Comparison of ENCODE assay signal across 9 mouse cellular contexts in genomic region chr2:25111184-25111791, GRCm38 (mm10). TPM values are rescaled to one million over a fixed set of nuclear protein-coding genes. Genes with fewer than 3 reads are reported as not detected.
DNase-seq lines count a peak whose midpoint lies in the region; ATAC-seq and TF ChIP-seq lines count a peak whose summit lies in the region.
"Had no signal": no experiment of that assay in that cellular context is flagged by ENCODE, and none has a peak within 500 bp of the region (broad histone marks: within the 10 kb centered on the region; RNA-seq: fewer than 3 reads in every experiment).

No protein-coding gene starts in this region.

- no peak overlapping the region for H3K4me3 ChIP-seq in layer of hippocampus, adult 2 months
- no peak overlapping the region for H3K4me3 ChIP-seq in intestine, embryonic 15.5 days (replicated peaks)
- no peak overlapping the region for H3K4me3 ChIP-seq in forebrain, embryonic 16.5 days (replicated peaks; ENCODE audit: low read length)
- H3K4me3 ChIP-seq: limb, embryonic 15.5 days had no signal

- 0 out of 2 replicates have a peak, but pooled peaks cover 4% of the 10 kb centered on the region for H3K4me1 ChIP-seq in intestine, embryonic 15.5 days (replicated peaks)
- 0 out of 2 replicates have a peak, but pooled peaks cover 3% of the 10 kb centered on the region for H3K4me1 ChIP-seq in forebrain, embryonic 16.5 days (replicated peaks; ENCODE audit: control insufficient read depth, insufficient read depth, low read length)
- H3K4me1 ChIP-seq: limb, embryonic 15.5 days had no signal

- DNase-seq in layer of hippocampus, adult 2 months (ENCODE audit: low spot score in 2 of 2) = no peak
- DNase-seq in layer of hippocampus, adult 8-10 months (ENCODE audit: low spot score in 2 of 2) = no peak
- peak; percentile 37 for DNase-seq in c-Kit-positive CD71-positive TER-119-positive erythroid progenitor cells, embryonic 14.5 days (ENCODE audit: low spot score)
- DNase-seq in lung, postnatal 14 days = peak; percentile 68
- no peak for DNase-seq in frontal cortex, postnatal 36 days (ENCODE audit: low spot score in 2 of 2)

- H3K27me3 ChIP-seq in intestine, embryonic 15.5 days (replicated peaks) = no peaks in the 10 kb centered on the region
- no peaks in the 10 kb centered on the region for H3K27me3 ChIP-seq in forebrain, embryonic 16.5 days (replicated peaks; ENCODE audit: control insufficient read depth, insufficient read depth, low read length)
- H3K27me3 ChIP-seq: limb, embryonic 15.5 days had no signal

- H3K4me2 ChIP-seq in intestine, embryonic 15.5 days (replicated peaks) = no peak overlapping the region
- no peak overlapping the region for H3K4me2 ChIP-seq in forebrain, embryonic 16.5 days (ENCODE audit: low read length)
- H3K4me2 ChIP-seq: limb, embryonic 15.5 days had no signal

- H3K9me3 ChIP-seq in intestine, embryonic 15.5 days = no peaks in the 10 kb centered on the region
- no peaks in the 10 kb centered on the region for H3K9me3 ChIP-seq in forebrain, embryonic 16.5 days (ENCODE audit: control insufficient read depth, low read length)
- H3K9me3 ChIP-seq: limb, embryonic 15.5 days had no signal

- WGBS in intestine, embryonic 15.5 days = 60% methylated on average over 9 of the region's 9 CpGs
- 58% methylated on average over 9 of the region's 9 CpGs for WGBS in forebrain, embryonic 16.5 days

- no peak for TF ChIP-seq CTCF in layer of hippocampus, adult 2 months (conservative IDR thresholded peaks at IDR 0.05)

- peak; percentile 53 for ATAC-seq in intestine, embryonic 15.5 days
- no peak for ATAC-seq in cerebellum, adult (ENCODE audit: insufficient number of reproducible peaks, low FRiP score, low TSS enrichment)
- ATAC-seq in forebrain, embryonic 16.5 days = no peak

- H3K9ac ChIP-seq in intestine, embryonic 15.5 days = no peak overlapping the region
- H3K9ac ChIP-seq in forebrain, embryonic 16.5 days (replicated peaks; ENCODE audit: low read depth, low read length) = no peak overlapping the region
- H3K9ac ChIP-seq: limb, embryonic 15.5 days had no signal

- H3K36me3 ChIP-seq in intestine, embryonic 15.5 days = no peaks in the 10 kb centered on the region
- H3K36me3 ChIP-seq in forebrain, embryonic 16.5 days (ENCODE audit: control insufficient read depth, insufficient read depth) = no peaks in the 10 kb centered on the region
- H3K36me3 ChIP-seq: limb, embryonic 15.5 days had no signal

- H3K27ac ChIP-seq in layer of hippocampus, adult 2 months = 0 out of 2 replicates have a peak overlapping the region, but pooled peaks have one; percentile 5
- 0 out of 2 replicates have a peak overlapping the region, but pooled peaks have one; percentile 27 for H3K27ac ChIP-seq in intestine, embryonic 15.5 days
- H3K27ac ChIP-seq in forebrain, embryonic 16.5 days (ENCODE audit: low read length) = no peak overlapping the region
- H3K27ac ChIP-seq: limb, embryonic 15.5 days had no signal

RNA-seq across cellular contexts. Expression of gene Noxa1, which starts 16.3 kb away (rescaled TPM):
- total RNA-seq in layer of hippocampus, adult 2 months (2021) = not detected
- not detected for total RNA-seq in layer of hippocampus, adult 8-10 months (2022)
- polyA plus RNA-seq in intestine, embryonic 15.5 days (2015; fragmentation: Nextera tagmentation; extraction: Ambion mirVana) = 5.6 and 10.0 TPM in 2 replicates
- not detected in 2 replicates for polyA plus RNA-seq in forebrain, embryonic 16.5 days (2015; fragmentation: Nextera tagmentation; extraction: Ambion mirVana)

RNA-seq across cellular contexts. Expression of gene Entpd8, which starts 31.2 kb away (rescaled TPM):
- not detected for total RNA-seq in layer of hippocampus, adult 2 months (2021)
- not detected for total RNA-seq in layer of hippocampus, adult 8-10 months (2022)
- polyA plus RNA-seq in intestine, embryonic 15.5 days (2015; fragmentation: Nextera tagmentation; extraction: Ambion mirVana) = 8.9 and 11.7 TPM in 2 replicates
- polyA plus RNA-seq in forebrain, embryonic 16.5 days (2015; fragmentation: Nextera tagmentation; extraction: Ambion mirVana) = not detected in 2 replicates
- polyA plus RNA-seq: limb, embryonic 15.5 days had no signal

RNA-seq across cellular contexts. Expression of gene Nsmf, which starts 57.1 kb away (rescaled TPM):
- total RNA-seq in layer of hippocampus, adult 2 months (2021) = 1,000 to 10,000 TPM in 1 of 2 experiments, 100 to 1,000 TPM in 1; 975 to 1,037 TPM
- total RNA-seq in layer of hippocampus, adult 8-10 months (2022) = 100 to 1,000 TPM; 768 to 931 (median 837) TPM
- polyA plus RNA-seq in intestine, embryonic 15.5 days (2015; fragmentation: Nextera tagmentation; extraction: Ambion mirVana) = 48.8 and 50.6 TPM in 2 replicates
- 186 and 223 TPM in 2 replicates for polyA plus RNA-seq in forebrain, embryonic 16.5 days (2015; fragmentation: Nextera tagmentation; extraction: Ambion mirVana)

Comparison
In these comparisons a context has a peak if more than half of its experiments do, and no peak if none do; other contexts are left out.
1. DNase-seq: peak in c-Kit-positive CD71-positive TER-119-positive erythroid progenitor cells, embryonic 14.5 days (single experiment) and lung, postnatal 14 days (single experiment); none in layer of hippocampus, adult 2 months (0 of 2), layer of hippocampus, adult 8-10 months (0 of 2) and frontal cortex, postnatal 36 days (0 of 2).